Comparison of ENCODE assay signal across 18 mouse cellular contexts in the genomic region with DNA sequence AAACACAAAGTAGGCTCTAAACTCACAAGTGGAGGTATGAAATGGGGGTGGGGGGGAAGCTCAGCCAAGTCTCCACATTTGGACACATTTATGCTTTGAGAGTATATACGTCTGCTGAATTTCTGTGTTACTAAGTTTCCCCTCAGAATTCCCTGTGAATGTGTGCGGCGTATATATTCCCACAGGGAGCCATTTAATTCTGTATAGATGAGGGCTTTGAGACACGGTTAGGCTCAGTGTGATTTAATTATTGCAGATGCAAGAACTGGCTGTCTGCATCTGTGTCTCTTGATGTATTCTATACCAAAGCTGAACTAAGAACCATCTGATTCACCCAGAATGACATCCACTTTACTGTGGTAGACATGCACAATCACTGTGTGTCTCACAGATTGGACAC.
"Had no signal": no experiment of that assay in that cellular context is flagged by ENCODE, and none has a peak within 500 bp of the region (broad histone marks: within the 10 kb centered on the region; RNA-seq: fewer than 3 reads in every experiment).

No protein-coding gene starts in this region.

- H3K4me1 ChIP-seq: liver, embryonic 13.5 days; liver, embryonic 15.5 days; lung, embryonic 15.5 days; megakaryocyte, embryonic 14.5 days; midbrain, embryonic 12.5 days; midbrain, embryonic 15.5 days; stomach, embryonic 15.5 days had no signal

- ATAC-seq: liver, postnatal 0 days; lung, postnatal 0 days; midbrain, embryonic 15.5 days had no signal

- DNase-seq: liver, embryonic 13.5 days; liver, postnatal 0 days; lung, adult 2 months; lung, postnatal 14 days; lung, postnatal 36 days; right cerebral cortex, postnatal 14 days; thymus, adult 2 months; thymus, postnatal 25 days; thymus, postnatal 4 days had no signal

- H3K36me3 ChIP-seq: liver, embryonic 13.5 days; liver, embryonic 15.5 days; lung, embryonic 15.5 days; midbrain, embryonic 12.5 days; midbrain, embryonic 15.5 days; stomach, embryonic 15.5 days had no signal

- H3K4me2 ChIP-seq: liver, embryonic 13.5 days; liver, embryonic 15.5 days; lung, embryonic 15.5 days; midbrain, embryonic 12.5 days; midbrain, embryonic 15.5 days; stomach, embryonic 15.5 days had no signal

- H3K4me3 ChIP-seq: liver, embryonic 13.5 days; liver, embryonic 15.5 days; lung, embryonic 15.5 days; megakaryocyte, embryonic 14.5 days; midbrain, embryonic 12.5 days; midbrain, embryonic 15.5 days; stomach, embryonic 15.5 days had no signal

- H3K9ac ChIP-seq: liver, embryonic 13.5 days; liver, embryonic 15.5 days; liver, postnatal 0 days; lung, embryonic 15.5 days; midbrain, embryonic 12.5 days; midbrain, embryonic 15.5 days; stomach, embryonic 15.5 days had no signal

- H3K27me3 ChIP-seq: liver, embryonic 13.5 days; liver, embryonic 15.5 days; lung, embryonic 15.5 days; megakaryocyte, embryonic 14.5 days; midbrain, embryonic 12.5 days; midbrain, embryonic 15.5 days; stomach, embryonic 15.5 days had no signal

- H3K9me3 ChIP-seq: liver, embryonic 13.5 days; liver, embryonic 15.5 days; lung, embryonic 15.5 days; midbrain, embryonic 12.5 days; midbrain, embryonic 15.5 days; stomach, embryonic 15.5 days had no signal

- H3K27ac ChIP-seq: liver, embryonic 13.5 days; liver, embryonic 15.5 days; lung, embryonic 15.5 days; macrophage; midbrain, embryonic 12.5 days; midbrain, embryonic 15.5 days; stomach, embryonic 15.5 days; stomach, postnatal 0 days had no signal
